In the genomic region with DNA sequence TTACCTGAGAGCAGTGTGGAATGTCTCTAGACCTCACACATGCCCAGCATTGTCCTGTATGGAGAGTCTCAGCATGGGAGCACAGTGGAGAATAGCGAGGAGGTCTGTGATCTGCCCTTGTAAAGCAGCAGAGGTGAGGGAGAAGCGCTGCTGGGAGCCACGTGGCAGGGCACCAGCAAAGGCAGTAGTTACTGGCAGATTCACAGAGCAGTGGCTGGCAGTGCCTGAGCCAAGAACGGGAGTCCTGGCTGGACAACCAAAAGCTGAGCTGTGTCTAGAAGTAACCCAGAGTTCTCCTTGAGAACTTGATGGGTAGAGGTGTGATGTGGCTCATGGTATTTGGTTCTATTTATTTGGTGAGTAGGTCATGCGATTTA, we compare ENCODE assay signal across 14 mouse cellular contexts.
DNase-seq lines count a peak whose midpoint lies in the region; ATAC-seq and TF ChIP-seq lines count a peak whose summit lies in the region.
"Had no signal": no experiment of that assay in that cellular context is flagged by ENCODE, and none has a peak within 500 bp of the region (broad histone marks: within the 10 kb centered on the region; RNA-seq: fewer than 3 reads in every experiment).

No protein-coding gene starts in this region.

- DNase-seq in adrenal gland, postnatal 14 days, result peak; percentile 61
- DNase-seq in adrenal gland, adult (ENCODE audit: inconsistent age in 2 of 2, low spot score in 1 of 2), result no peak
- no peak for DNase-seq in layer of hippocampus, adult 2 months (ENCODE audit: low spot score in 2 of 2)
- DNase-seq in layer of hippocampus, adult 8-10 months (ENCODE audit: low spot score in 2 of 2), result no peak
- DNase-seq in gastrocnemius, postnatal 10 days, result peak; percentile 55
- DNase-seq in liver, embryonic 13.5 days, result no peak
- no peak for DNase-seq in kidney, postnatal 4 days
- DNase-seq: layer of hippocampus, adult 9-11 months; lung, postnatal 36 days; thymus, adult 2 months had no signal

- no peaks in the 10 kb centered on the region for H3K27me3 ChIP-seq in liver, embryonic 13.5 days
- H3K27me3 ChIP-seq: hindbrain, embryonic 13.5 days; limb, embryonic 12.5 days had no signal

- no peak for TF ChIP-seq CTCF in layer of hippocampus, adult 2 months (conservative IDR thresholded peaks at IDR 0.05)

- no peak overlapping the region for H3K4me2 ChIP-seq in liver, embryonic 13.5 days
- H3K4me2 ChIP-seq: hindbrain, embryonic 13.5 days; limb, embryonic 12.5 days had no signal

- H3K9me3 ChIP-seq in liver, embryonic 13.5 days (replicated peaks), result no peaks in the 10 kb centered on the region
- H3K9me3 ChIP-seq: hindbrain, embryonic 13.5 days; limb, embryonic 12.5 days had no signal

- WGBS in liver, embryonic 13.5 days (ENCODE audit: insufficient replicate concordance), result 89% methylated on average over 5 of the region's 5 CpGs

- H3K9ac ChIP-seq in liver, embryonic 13.5 days, result 0 out of 2 replicates have a peak overlapping the region, but pooled peaks have one; percentile 64
- H3K9ac ChIP-seq: hindbrain, embryonic 13.5 days; limb, embryonic 12.5 days had no signal

- H3K27ac ChIP-seq in layer of hippocampus, adult 2 months, result peak overlapping the region; percentile 76
- peak overlapping the region; percentile 89 for H3K27ac ChIP-seq in liver, embryonic 13.5 days
- H3K27ac ChIP-seq: limb, embryonic 12.5 days had no signal

- H3K4me3 ChIP-seq in layer of hippocampus, adult 2 months, result no peak overlapping the region
- no peak overlapping the region for H3K4me3 ChIP-seq in liver, embryonic 13.5 days (replicated peaks)
- H3K4me3 ChIP-seq: hindbrain, embryonic 13.5 days; limb, embryonic 12.5 days; myocyte had no signal

- H3K36me3 ChIP-seq in liver, embryonic 13.5 days, result peaks cover 88% of the 10 kb centered on the region

- peaks cover 87% of the 10 kb centered on the region for H3K4me1 ChIP-seq in liver, embryonic 13.5 days (replicated peaks)

- ATAC-seq in liver, embryonic 13.5 days (ENCODE audit: low read depth), result no peak
- no peak for ATAC-seq in erythroblast, adult 5-6 weeks (replicated peaks; ENCODE audit: low FRiP score, poor library complexity, severe bottlenecking)

Comparison
In these comparisons a context has a peak if more than half of its experiments do, and no peak if none do; other contexts are left out.
1. DNase-seq: peak in adrenal gland, postnatal 14 days (single experiment) and gastrocnemius, postnatal 10 days (single experiment); none in adrenal gland, adult (0 of 2), layer of hippocampus, adult 2 months (0 of 2), layer of hippocampus, adult 8-10 months (0 of 2), liver, embryonic 13.5 days (single experiment) and kidney, postnatal 4 days (0 of 2).